Mouse (Mus musculus): ENCODE results near the gene Ski.

Gene Ski

GRCm38 (mm10) chr4:155129996-155130395 is 92.4 kb downstream of the Ski start:
- DNase-seq (ENCODE audit: low read depth, low spot score): peak; percentile 98

- peak; percentile 81 for DNase-seq (ENCODE audit: low read depth, low spot score)
Observed at GRCm38 (mm10) chr4:155129132-155129917, 93.1 kb downstream of the Ski start.

GRCm38 (mm10) chr4:155128411-155128810 is 94.0 kb downstream of the Ski start:
- DNase-seq (ENCODE audit: low read depth, low spot score): no peak

- no peak for DNase-seq (ENCODE audit: low read depth, low spot score)
Observed at GRCm38 (mm10) chr4:155126602-155127372, 95.6 kb downstream of the Ski start.

GRCm38 (mm10) chr4:155126194-155126593 is 96.2 kb downstream of the Ski start:
- no peak for DNase-seq (ENCODE audit: low read depth, low spot score)

GRCm38 (mm10) chr4:155125310-155125709 is 97.1 kb downstream of the Ski start:
- no peak for DNase-seq (ENCODE audit: low read depth, low spot score)

- no peak for DNase-seq (ENCODE audit: low read depth, low spot score)
Observed at GRCm38 (mm10) chr4:155123868-155124534, 98.4 kb downstream of the Ski start.

- peak; percentile 98 for DNase-seq (ENCODE audit: low read depth, low spot score)
Observed at GRCm38 (mm10) chr4:155122444-155123040, 99.8 kb downstream of the Ski start.

- DNase-seq (ENCODE audit: low read depth, low spot score): no peak
Observed at GRCm38 (mm10) chr4:155121915-155122443, 100.4 kb downstream of the Ski start.

- DNase-seq (ENCODE audit: low read depth, low spot score): no peak
Observed at GRCm38 (mm10) chr4:155121222-155121621, 101.2 kb downstream of the Ski start.

- DNase-seq (ENCODE audit: low read depth, low spot score): no peak
Observed at GRCm38 (mm10) chr4:155120583-155120982, 101.8 kb downstream of the Ski start.

- no peak for DNase-seq (ENCODE audit: low read depth, low spot score)
Observed at GRCm38 (mm10) chr4:155120038-155120437, 102.4 kb downstream of the Ski start.

- DNase-seq (ENCODE audit: low read depth, low spot score): peak; percentile 55
Observed at GRCm38 (mm10) chr4:155118278-155118677, 104.1 kb downstream of the Ski start.

GRCm38 (mm10) chr4:155117396-155117978 is 104.9 kb downstream of the Ski start:
- DNase-seq (ENCODE audit: low read depth, low spot score): peak; percentile 32

- DNase-seq (ENCODE audit: low read depth, low spot score): no peak
Observed at GRCm38 (mm10) chr4:155116607-155117006, 105.8 kb downstream of the Ski start.

GRCm38 (mm10) chr4:155113766-155114410 is 108.5 kb downstream of the Ski start:
- DNase-seq (ENCODE audit: low read depth, low spot score): peak; percentile 52

- DNase-seq (ENCODE audit: low read depth, low spot score): no peak
Observed at GRCm38 (mm10) chr4:155109471-155109870, 112.9 kb downstream of the Ski start.

GRCm38 (mm10) chr4:155107886-155108285 is 114.5 kb downstream of the Ski start:
- no peak for DNase-seq (ENCODE audit: low read depth, low spot score)
